Mouse (Mus musculus) yolk sac, embryonic 10.5 days (tissue): Measurements from ENCODE around the gene Tmem229a.

ENCODE experiments used
- DNase-seq: peaks from one replicate; pipeline ENCODE4 v3.0.0-alpha.2; 2017; ENCODE audit warnings: low spot score

Gene Tmem229a

GRCm38 (mm10) chr6:24955946-24956585 is at the start of gene Tmem229a:
Tmem229a (minus strand) TSS chr6:24956297.
- DNase-seq, result peak; percentile 30

- no peak for DNase-seq
Measured at GRCm38 (mm10) chr6:24993754-24994153, 37.7 kb upstream of the Tmem229a start.

GRCm38 (mm10) chr6:24989836-24990235 is 33.7 kb upstream of the Tmem229a start:
- DNase-seq, result no peak

- no peak for DNase-seq
Measured at GRCm38 (mm10) chr6:24976176-24976575, 20.1 kb upstream of the Tmem229a start.

- no peak for DNase-seq
Measured at GRCm38 (mm10) chr6:24968471-24969223, 12.6 kb upstream of the Tmem229a start.

GRCm38 (mm10) chr6:24967726-24968125 is 11.6 kb upstream of the Tmem229a start:
- DNase-seq, result no peak

GRCm38 (mm10) chr6:24966010-24966682 is 10.0 kb upstream of the Tmem229a start:
- no peak for DNase-seq

GRCm38 (mm10) chr6:24963754-24964153 is 7.7 kb upstream of the Tmem229a start:
- no peak for DNase-seq

- DNase-seq, result no peak
Measured at GRCm38 (mm10) chr6:24956586-24956973, 483 bp upstream of the Tmem229a start.

- peak; percentile 30 for DNase-seq
Measured at GRCm38 (mm10) chr6:24955131-24955945, 759 bp downstream of the Tmem229a start.

- DNase-seq, result no peak
Measured at GRCm38 (mm10) chr6:24954126-24954525, 2.0 kb downstream of the Tmem229a start.

- DNase-seq, result no peak
Measured at GRCm38 (mm10) chr6:24952341-24952740, 3.8 kb downstream of the Tmem229a start.

GRCm38 (mm10) chr6:24950669-24951068 is 5.4 kb downstream of the Tmem229a start:
- no peak for DNase-seq

GRCm38 (mm10) chr6:24925076-24925785 is 30.9 kb downstream of the Tmem229a start:
- DNase-seq, result no peak

GRCm38 (mm10) chr6:24913591-24913990 is 42.5 kb downstream of the Tmem229a start:
- DNase-seq, result no peak

- DNase-seq, result no peak
Measured at GRCm38 (mm10) chr6:24910728-24911105, 45.4 kb downstream of the Tmem229a start.

- DNase-seq, result no peak
Measured at GRCm38 (mm10) chr6:24910016-24910727, 45.9 kb downstream of the Tmem229a start.

- no peak for DNase-seq
Measured at GRCm38 (mm10) chr6:24907824-24908223, 48.3 kb downstream of the Tmem229a start.

- no peak for DNase-seq
Measured at GRCm38 (mm10) chr6:24905101-24905500, 51.0 kb downstream of the Tmem229a start.
